Mouse (Mus musculus): ENCODE measurements around the gene Lyzl4.

- TF ChIP-seq CTCF (IDR thresholded peaks at IDR 0.05) (no peak), EP300 (IDR thresholded peaks at IDR 0.05) (no peak)
Measured at GRCm38 (mm10) chr9:121555395-121556000, 86.4 kb downstream of the Lyzl4 start.

All from lung, postnatal 0 days (tissue).